Mouse (Mus musculus) layer of hippocampus, adult 9-11 months (tissue): Measurements from ENCODE around the gene Pamr1.

ENCODE experiments used
- DNase-seq: peaks from one replicate; pipeline ENCODE4 v3.0.0; 2022

Gene Pamr1

GRCm38 (mm10) chr2:102600516-102600915 lies 50.7 kb downstream of the Pamr1 start:
- no peak for DNase-seq

DNA sequence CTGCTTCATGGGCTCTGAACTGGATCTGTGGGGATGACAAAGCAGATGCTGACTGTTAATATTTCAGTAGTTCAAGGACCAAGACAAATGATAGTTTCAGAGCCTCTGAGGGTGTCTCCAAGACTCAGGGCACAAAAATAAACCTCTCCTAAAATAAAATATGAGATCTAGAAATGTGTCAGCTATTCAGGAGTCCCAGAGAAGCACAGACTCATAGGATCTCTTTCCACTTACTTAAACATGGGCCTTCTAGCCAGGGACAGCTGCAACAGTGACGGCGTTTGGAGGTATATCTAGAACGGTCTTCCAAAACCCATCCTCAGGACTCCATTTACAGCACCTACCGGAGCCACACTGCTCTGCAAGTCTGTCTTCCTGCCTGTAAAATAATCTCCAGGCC lies 60.7 kb downstream of the Pamr1 start:
- no peak for DNase-seq

DNA sequence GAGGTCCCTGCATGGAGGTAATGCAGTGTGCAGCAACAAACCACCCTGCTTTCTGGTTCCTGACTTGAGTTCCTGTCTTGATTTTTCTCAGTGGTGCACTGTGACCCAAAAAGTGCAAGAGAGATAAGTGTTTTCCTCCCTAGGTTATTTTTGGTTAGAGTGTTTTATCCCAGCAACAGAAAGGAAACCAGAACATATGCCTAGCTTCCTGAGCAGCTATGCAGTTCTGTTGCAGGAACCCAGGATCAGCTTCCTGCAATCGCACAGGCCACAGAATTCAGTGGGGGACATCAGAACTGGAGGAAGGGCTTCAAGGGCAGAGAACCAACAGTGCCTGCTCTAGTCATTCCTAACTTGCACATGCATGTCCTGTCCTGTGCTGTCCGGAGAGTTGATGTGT lies 66.8 kb downstream of the Pamr1 start:
- no peak for DNase-seq

- DNase-seq, result peak; percentile 69
Observed at GRCm38 (mm10) chr2:102620744-102621429, 71.1 kb downstream of the Pamr1 start.

DNA sequence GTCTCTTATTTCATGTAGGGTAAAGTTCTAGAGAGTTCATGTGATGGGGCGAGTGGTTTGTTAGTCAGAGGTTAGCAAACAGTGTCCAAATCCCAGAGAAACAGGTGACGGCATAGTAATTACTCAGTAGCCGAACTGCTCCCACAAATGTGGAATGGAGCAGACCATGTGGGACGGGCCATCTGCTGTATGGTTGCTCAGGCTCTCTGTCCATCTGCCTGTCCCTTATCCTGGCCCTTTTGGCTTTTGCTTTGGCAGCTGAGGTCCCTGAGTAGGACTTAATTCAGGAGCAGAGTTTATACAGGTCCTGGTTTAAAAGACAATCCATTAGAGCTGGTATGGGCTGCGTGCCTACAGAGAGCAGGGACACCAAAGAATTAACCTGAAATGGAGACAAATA lies 72.4 kb downstream of the Pamr1 start:
- no peak for DNase-seq

DNA sequence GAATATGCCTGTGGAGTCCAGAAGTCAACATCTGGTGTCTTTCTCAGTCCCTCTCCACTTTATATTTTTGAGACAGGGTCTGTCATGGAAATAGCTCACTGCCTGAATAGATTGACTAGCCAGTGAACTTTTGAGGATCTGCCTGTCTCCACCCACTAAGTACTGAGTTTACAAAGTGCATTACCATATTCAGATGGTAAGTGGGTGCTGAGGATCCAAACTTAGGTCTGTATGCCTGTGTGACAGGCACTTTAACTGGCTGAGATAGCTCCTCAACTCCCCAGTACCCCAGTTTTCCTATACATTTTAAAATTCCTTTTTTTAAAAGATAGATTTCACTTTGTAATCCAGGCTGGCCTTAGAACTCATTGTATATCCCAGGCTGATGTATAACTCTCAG lies 73.1 kb downstream of the Pamr1 start:
- no peak for DNase-seq

DNA sequence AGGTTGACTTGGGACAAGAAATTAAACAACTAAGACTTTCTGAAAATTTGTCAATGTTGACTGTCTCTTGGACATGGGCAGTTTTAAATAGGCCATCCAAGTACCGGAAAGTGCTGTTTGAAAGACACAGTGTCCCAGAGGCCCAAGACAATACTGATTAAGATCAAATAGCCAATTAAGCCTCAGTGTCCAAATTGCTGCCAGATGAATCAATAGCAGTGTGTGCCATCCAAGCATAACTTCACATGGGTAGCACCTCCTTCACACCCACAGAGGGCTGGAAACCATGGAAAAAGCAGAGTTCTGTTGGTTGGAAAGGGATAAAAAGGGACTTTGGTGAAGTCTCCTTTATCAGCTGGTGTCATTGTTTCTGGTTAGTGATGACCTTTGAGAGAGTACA lies 74.7 kb downstream of the Pamr1 start:
- no peak for DNase-seq

DNA sequence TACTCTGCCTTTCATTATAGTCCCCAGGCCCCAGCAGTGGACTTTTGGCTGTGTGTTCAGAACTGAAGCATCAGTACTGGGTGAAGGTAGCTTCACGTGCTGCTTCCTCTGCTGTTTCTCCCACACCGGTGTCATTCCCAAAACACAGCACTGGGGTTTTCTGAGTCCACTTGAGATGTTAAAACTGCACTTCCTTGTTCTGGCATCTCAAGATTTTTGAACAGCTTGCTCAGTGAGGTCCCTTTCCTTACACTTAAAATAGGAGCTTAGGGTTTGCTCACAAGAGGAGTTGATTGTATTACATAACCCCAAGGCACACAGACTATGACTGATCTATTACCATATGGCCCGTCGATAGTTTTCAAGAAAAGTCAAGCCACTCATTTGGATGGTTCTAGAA lies 82.5 kb downstream of the Pamr1 start:
- no peak for DNase-seq

DNA sequence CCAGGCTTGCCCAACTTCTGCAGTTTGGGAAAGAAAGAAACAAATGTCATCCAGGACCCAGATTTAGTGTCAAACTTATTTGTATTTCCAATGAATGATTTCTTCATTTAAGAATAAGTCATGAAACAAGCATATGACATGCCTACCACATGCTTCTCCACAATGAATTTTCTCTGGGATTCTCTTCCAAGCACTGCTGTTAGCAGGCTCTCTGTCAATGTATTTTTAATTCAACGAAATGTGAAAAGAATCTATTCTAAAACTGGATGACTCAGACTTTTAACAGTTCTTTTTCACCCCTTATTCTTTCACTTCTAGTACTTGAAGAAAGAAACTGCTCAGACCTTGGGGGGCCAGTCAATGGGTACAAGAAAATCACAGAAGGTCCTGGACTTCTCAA lies 84.2 kb downstream of the Pamr1 start:
- no peak for DNase-seq

GRCm38 (mm10) chr2:102635523-102636060 lies 85.8 kb downstream of the Pamr1 start:
- peak; percentile 39 for DNase-seq

DNA sequence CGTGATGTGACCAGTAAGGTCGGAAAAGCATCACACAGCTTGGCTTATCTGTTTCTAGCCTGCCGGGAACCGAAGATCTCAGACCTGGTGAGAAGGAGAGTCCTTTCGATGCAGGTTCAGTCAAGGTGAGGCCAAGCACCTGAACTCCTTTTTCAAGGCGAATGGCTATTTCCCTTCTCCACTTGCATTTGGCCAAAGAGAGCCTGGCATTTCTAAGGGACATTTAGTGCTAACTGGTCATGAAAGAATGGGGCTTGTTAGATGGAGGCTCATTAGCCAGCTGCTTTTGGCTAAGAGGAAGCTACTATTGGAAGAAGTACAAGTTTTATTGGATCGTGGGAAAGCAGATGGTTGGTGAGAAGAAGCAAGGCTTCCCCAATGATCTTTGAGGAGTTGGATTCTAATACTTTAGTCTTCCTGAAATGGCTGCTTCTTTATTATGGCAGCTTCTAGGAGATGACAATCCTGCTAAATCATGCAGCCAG lies 86.3 kb downstream of the Pamr1 start:
- peak; percentile 33 for DNase-seq

DNA sequence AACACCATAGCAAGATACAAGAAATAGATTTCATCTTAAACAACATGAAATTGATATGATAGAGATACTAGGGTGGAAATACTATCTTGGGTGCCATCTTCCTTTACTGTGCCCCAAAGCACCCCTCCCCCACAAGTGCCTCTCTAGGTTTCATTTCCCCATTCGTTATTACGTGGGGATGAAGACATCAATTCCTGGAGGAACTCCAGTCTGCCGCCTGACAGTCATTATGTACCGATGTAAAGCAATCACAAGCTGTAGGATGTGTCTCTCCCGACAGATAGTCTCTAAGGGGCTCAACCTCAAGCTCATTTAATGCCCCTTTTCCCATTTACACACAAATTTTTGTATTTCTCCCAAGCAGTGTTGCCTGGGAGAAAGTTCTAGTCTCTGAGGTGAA lies 88.3 kb downstream of the Pamr1 start:
- no peak for DNase-seq

- DNase-seq, result no peak
Observed at GRCm38 (mm10) chr2:102638690-102639089, 88.9 kb downstream of the Pamr1 start.

- peak; percentile 82 for DNase-seq
Observed at GRCm38 (mm10) chr2:102648845-102649500, 99.2 kb downstream of the Pamr1 start.

DNA sequence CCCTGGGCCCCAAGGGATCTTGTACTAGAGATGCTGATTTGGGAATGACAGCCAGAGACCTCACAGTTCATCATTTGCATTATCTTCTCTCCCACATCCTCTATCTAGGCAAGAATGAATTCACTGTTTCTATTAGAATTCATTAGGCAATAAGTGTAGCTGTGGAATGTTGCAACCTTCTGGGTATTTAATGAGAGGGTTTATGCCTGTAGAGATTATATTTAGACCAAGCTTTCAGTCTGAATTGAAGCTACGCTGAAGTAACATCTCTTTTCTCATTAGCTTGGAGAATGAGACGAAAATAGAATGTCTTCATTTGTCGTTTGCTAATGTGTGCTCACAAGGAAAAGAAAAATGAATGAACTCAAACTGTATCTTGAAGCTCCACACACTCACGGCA lies 100.5 kb downstream of the Pamr1 start:
- DNase-seq, result no peak

DNA sequence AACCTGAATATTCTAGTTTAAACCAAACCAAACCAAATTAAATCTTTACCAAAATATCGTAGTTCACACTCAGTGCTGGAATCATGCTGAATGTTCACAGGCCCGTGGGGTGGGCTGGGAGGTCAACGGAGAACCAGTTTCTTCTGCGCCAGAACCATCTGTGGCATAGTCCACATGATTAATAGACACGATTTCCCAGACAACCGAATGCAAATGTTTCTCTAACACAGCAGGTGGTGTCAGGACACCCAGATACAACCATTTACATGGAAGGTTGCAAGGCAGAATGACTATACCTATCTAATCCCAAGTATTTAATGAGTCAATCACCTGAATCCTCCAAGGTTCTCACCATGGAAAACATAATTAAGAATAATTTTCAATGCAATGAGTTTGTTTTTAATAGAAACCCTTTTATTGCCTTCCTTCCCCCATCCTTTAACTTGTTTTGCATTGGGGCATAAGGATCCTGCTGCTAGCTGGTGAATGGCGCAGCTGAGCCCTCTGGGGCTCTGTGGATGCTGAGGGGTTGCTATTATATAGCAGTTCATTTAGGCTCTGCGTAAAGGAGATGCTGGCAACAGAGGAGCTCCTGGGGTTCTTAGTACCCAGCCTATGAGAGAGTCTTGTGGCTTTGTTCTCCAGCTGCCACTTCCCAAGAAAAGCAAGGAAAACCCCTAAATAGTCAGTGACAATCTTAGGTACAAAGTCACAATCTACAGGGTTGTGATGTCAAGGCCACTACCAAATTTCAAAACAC lies 106.3 kb downstream of the Pamr1 start:
- DNase-seq, result no peak

- peak; percentile 61 for DNase-seq
Observed at GRCm38 (mm10) chr2:102657726-102658125, 107.9 kb downstream of the Pamr1 start.

- DNase-seq, result peak; percentile 71
Observed at GRCm38 (mm10) chr2:102658163-102658660, 108.4 kb downstream of the Pamr1 start, which contains the start of gene Slc1a2. Slc1a2 (plus strand) TSS chr2:102658659.

GRCm38 (mm10) chr2:102658661-102659520 lies 109.1 kb downstream of the Pamr1 start:
- DNase-seq, result peak; percentile 73

- no peak for DNase-seq
Observed at GRCm38 (mm10) chr2:102659521-102659830, 109.7 kb downstream of the Pamr1 start.

DNA sequence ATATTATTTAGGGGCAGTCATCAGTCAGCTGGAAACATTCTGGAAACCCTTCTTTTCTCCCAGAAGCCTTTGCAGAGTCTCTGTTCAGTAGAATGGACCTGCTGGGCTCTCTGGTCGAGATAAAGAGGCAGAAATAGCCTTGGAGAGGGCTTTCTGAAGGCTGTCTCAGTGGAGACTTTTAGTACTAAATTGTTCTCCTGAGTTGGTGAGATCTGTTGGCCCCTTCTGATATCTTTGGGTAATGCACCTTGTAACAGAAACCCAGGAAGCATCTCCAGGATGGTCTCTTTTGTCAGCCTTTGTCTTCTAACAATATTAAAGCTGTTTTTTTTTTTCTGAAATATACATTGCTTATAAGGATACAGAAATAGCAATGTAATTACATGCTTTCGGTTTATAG lies 111.2 kb downstream of the Pamr1 start:
- no peak for DNase-seq

DNA sequence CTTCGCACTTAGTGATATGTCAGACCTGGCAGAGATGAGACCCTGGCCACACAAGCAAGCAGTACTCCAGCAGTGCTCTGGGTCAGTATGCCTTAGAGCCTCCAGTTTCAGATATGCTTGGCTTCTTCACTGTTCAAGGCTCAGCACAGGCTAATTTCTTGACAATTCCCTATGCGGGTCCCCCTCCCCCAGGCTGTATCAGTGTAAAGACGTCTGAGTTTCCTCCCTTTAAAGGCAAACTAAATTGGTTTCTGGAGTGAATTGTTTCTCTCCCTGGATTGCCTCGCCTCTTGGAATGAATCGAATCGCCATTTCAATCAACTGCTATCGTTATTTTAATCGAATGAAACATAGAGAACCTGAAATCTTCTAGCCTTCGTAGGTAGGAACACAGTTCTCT lies 113.1 kb downstream of the Pamr1 start:
- DNase-seq, result no peak

GRCm38 (mm10) chr2:102663339-102663738 lies 113.5 kb downstream of the Pamr1 start:
- DNase-seq, result no peak
